Mouse (Mus musculus): ENCODE results near the gene Msn. TPM values are rescaled to one million over a fixed set of nuclear protein-coding genes. Genes with fewer than 3 reads are reported as not detected.

Gene Msn
- polyA plus RNA-seq (2012; fragmentation: generic; extraction: Trizol): 254 TPM

- Histone ChIP-seq H3K27me3 (ENCODE audit: control insufficient read depth, insufficient read depth, insufficient read length) (no peaks in the 10 kb centered on the region), H3ac (ENCODE audit: control insufficient read depth, insufficient read length) (peak within 1 kb of the TSS; percentile 52), H3K4me2 (ENCODE audit: low read depth) (peak within 1 kb of the TSS; percentile 72), H3K79me2 (ENCODE audit: control insufficient read depth, insufficient read depth) (peaks cover 49% of the 10 kb centered on the region), H3K36me3 (ENCODE audit: control insufficient read depth, insufficient read depth) (peaks cover 7% of the 10 kb centered on the region), H3K4me3 (peak within 1 kb of the TSS; percentile 95)
- TF ChIP-seq TCF3 (IDR thresholded peaks at IDR 0.05; ENCODE audit: insufficient read length, low read depth) (no peak), TCF12 (IDR thresholded peaks at IDR 0.05; ENCODE audit: insufficient read depth, poor library complexity, severe bottlenecking) (no peak), SRF (IDR thresholded peaks at IDR 0.05; ENCODE audit: control insufficient read depth, insufficient read length, low read depth) (peak; percentile 39), E2F4 (IDR thresholded peaks at IDR 0.05; ENCODE audit: insufficient read depth) (peak; percentile 32), MYOG (IDR thresholded peaks at IDR 0.05; ENCODE audit: control insufficient read depth in 1 of 3, insufficient read depth in 1 of 3, insufficient read length in 2 of 3, low read depth in 2 of 3) (no peak), MAX (IDR thresholded peaks at IDR 0.05; ENCODE audit: low read depth) (no peak), POLR2AphosphoS2 (IDR thresholded peaks at IDR 0.05; ENCODE audit: insufficient read length, low read depth) (peak; percentile 93), POLR2A (IDR thresholded peaks at IDR 0.05; ENCODE audit: insufficient read length, low read depth) (peak; percentile 91)
Measured at GRCm38 (mm10) chrX:96095509-96096499, at the start of gene Msn. Msn (plus strand) TSS chrX:96096042.

GRCm38 (mm10) chrX:96052798-96053197 is 43.0 kb upstream of the Msn start:
- no peaks in the 10 kb centered on the region for H3K27me3 ChIP-seq (ENCODE audit: control insufficient read depth, insufficient read depth, insufficient read length)
- H3K4me3 ChIP-seq: no peak overlapping the region
- no peak overlapping the region for H3ac ChIP-seq (ENCODE audit: control insufficient read depth, insufficient read length)
- H3K79me2 ChIP-seq (ENCODE audit: control insufficient read depth, insufficient read depth): no peaks in the 10 kb centered on the region
- TF ChIP-seq POLR2A (IDR thresholded peaks at IDR 0.05; ENCODE audit: insufficient read length, low read depth) (no peak), MYOD1 (IDR thresholded peaks at IDR 0.05; ENCODE audit: control insufficient read depth in 1 of 3, insufficient read length in 2 of 3, low read depth in 2 of 3) (no peak), E2F4 (IDR thresholded peaks at IDR 0.05; ENCODE audit: insufficient read depth) (no peak), REST (IDR thresholded peaks at IDR 0.05; ENCODE audit: insufficient read depth, insufficient read length) (no peak), CEBPB (IDR thresholded peaks at IDR 0.05; ENCODE audit: insufficient read depth, poor library complexity, severe bottlenecking) (no peak), MAX (IDR thresholded peaks at IDR 0.05; ENCODE audit: low read depth) (no peak), SRF (IDR thresholded peaks at IDR 0.05; ENCODE audit: control insufficient read depth, insufficient read length, low read depth) (no peak), POLR2AphosphoS2 (IDR thresholded peaks at IDR 0.05; ENCODE audit: insufficient read length, low read depth) (no peak), USF1 (IDR thresholded peaks at IDR 0.05; ENCODE audit: low read depth) (no peak), TCF12 (IDR thresholded peaks at IDR 0.05; ENCODE audit: insufficient read depth, poor library complexity, severe bottlenecking) (no peak), MYOG (IDR thresholded peaks at IDR 0.05; ENCODE audit: control insufficient read depth in 1 of 3, insufficient read depth in 1 of 3, insufficient read length in 2 of 3, low read depth in 2 of 3) (no peak), TCF3 (IDR thresholded peaks at IDR 0.05; ENCODE audit: insufficient read length, low read depth) (no peak)
- H3K36me3 ChIP-seq (ENCODE audit: control insufficient read depth, insufficient read depth): no peaks in the 10 kb centered on the region
- peak overlapping the region; percentile 42 for H3K4me2 ChIP-seq (ENCODE audit: low read depth)

- no peaks in the 10 kb centered on the region for H3K79me2 ChIP-seq (ENCODE audit: control insufficient read depth, insufficient read depth)
- no peaks in the 10 kb centered on the region for H3K36me3 ChIP-seq (ENCODE audit: control insufficient read depth, insufficient read depth)
- TF ChIP-seq E2F4 (IDR thresholded peaks at IDR 0.05; ENCODE audit: insufficient read depth) (no peak), MYOD1 (IDR thresholded peaks at IDR 0.05; ENCODE audit: control insufficient read depth in 1 of 3, insufficient read length in 2 of 3, low read depth in 2 of 3) (no peak), MYOG (IDR thresholded peaks at IDR 0.05; ENCODE audit: control insufficient read depth in 1 of 3, insufficient read depth in 1 of 3, insufficient read length in 2 of 3, low read depth in 2 of 3) (no peak), USF1 (IDR thresholded peaks at IDR 0.05; ENCODE audit: low read depth) (no peak), POLR2AphosphoS2 (IDR thresholded peaks at IDR 0.05; ENCODE audit: insufficient read length, low read depth) (no peak), POLR2A (IDR thresholded peaks at IDR 0.05; ENCODE audit: insufficient read length, low read depth) (no peak), TCF12 (IDR thresholded peaks at IDR 0.05; ENCODE audit: insufficient read depth, poor library complexity, severe bottlenecking) (no peak), SRF (IDR thresholded peaks at IDR 0.05; ENCODE audit: control insufficient read depth, insufficient read length, low read depth) (no peak)
- H3ac ChIP-seq (ENCODE audit: control insufficient read depth, insufficient read length): no peak overlapping the region
- H3K4me3 ChIP-seq: no peak overlapping the region
- H3K4me2 ChIP-seq (ENCODE audit: low read depth): peak overlapping the region; percentile 42
- no peaks in the 10 kb centered on the region for H3K27me3 ChIP-seq (ENCODE audit: control insufficient read depth, insufficient read depth, insufficient read length)
Measured at GRCm38 (mm10) chrX:96077747-96078146, 18.1 kb upstream of the Msn start.

DNA sequence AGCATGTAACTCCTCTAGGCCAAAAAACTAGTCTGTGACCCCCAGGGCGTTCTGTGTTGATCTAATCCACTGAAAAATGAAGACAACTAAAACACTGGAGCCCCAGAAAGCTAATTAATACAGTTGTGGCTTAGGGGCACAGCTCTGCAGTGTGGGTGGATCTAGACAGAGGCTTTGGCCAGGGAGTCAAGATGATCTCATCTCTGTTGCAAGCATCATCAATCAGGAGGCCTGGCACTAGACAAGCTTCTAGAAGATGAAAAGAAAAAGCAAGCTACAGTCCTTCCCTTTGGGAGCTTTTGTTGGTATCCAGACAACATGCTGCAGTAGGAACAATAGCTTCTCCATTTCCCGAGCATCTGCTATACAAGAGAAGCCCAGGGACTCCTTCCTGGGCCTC is 9.6 kb upstream of the Msn start:
- Histone ChIP-seq H3K79me2 (ENCODE audit: control insufficient read depth, insufficient read depth) (no peaks in the 10 kb centered on the region), H3K4me2 (ENCODE audit: low read depth) (peak overlapping the region; percentile 63), H3K4me3 (no peak overlapping the region), H3K27me3 (ENCODE audit: control insufficient read depth, insufficient read depth, insufficient read length) (no peaks in the 10 kb centered on the region), H3ac (ENCODE audit: control insufficient read depth, insufficient read length) (no peak overlapping the region), H3K36me3 (ENCODE audit: control insufficient read depth, insufficient read depth) (no peaks in the 10 kb centered on the region)
- TF ChIP-seq USF1 (IDR thresholded peaks at IDR 0.05; ENCODE audit: low read depth): no peak
- peak; percentile 90 for TF ChIP-seq CEBPB (IDR thresholded peaks at IDR 0.05; ENCODE audit: insufficient read depth, poor library complexity, severe bottlenecking)
